ENCODE assay signal across 10 mouse cellular contexts in genomic region chr10:14048322-14048915, GRCm38 (mm10).
DNase-seq lines count a peak whose midpoint lies in the region; ATAC-seq lines count a peak whose summit lies in the region.
"Had no signal": no experiment of that assay in that cellular context is flagged by ENCODE, and none has a peak within 500 bp of the region (broad histone marks: within the 10 kb centered on the region; RNA-seq: fewer than 3 reads in every experiment).

No protein-coding gene starts in this region.

- no peak for ATAC-seq in hindbrain, embryonic 11.5 days (ENCODE audit: low FRiP score)
- peak; percentile 25; the same call in 1 of the 2 replicates for ATAC-seq in embryonic facial prominence, embryonic 15.5 days (ENCODE audit: insufficient number of reproducible peaks, low FRiP score, low TSS enrichment, low read depth)
- ATAC-seq in monocyte, adult 5-6 weeks (replicated peaks; ENCODE audit: insufficient number of reproducible peaks, low FRiP score, low TSS enrichment, poor library complexity, severe bottlenecking) = no peak

- 69% methylated on average over 5 of the region's 5 CpGs for WGBS in hindbrain, embryonic 10.5 days
- WGBS in hindbrain, embryonic 11.5 days = 56% methylated on average over 5 of the region's 5 CpGs
- 37% methylated on average over 5 of the region's 5 CpGs for WGBS in embryonic facial prominence, embryonic 15.5 days

- no peaks in the 10 kb centered on the region for H3K9me3 ChIP-seq in hindbrain, embryonic 10.5 days
- H3K9me3 ChIP-seq in hindbrain, embryonic 11.5 days (ENCODE audit: control insufficient read depth, low read length) = no peaks in the 10 kb centered on the region
- H3K9me3 ChIP-seq in embryonic facial prominence, embryonic 15.5 days (replicated peaks) = no peaks in the 10 kb centered on the region
- H3K9me3 ChIP-seq: G1E had no signal

- no peak overlapping the region for H3K4me3 ChIP-seq in hindbrain, embryonic 10.5 days
- no peak overlapping the region for H3K4me3 ChIP-seq in hindbrain, embryonic 11.5 days (ENCODE audit: low read depth, low read length)
- H3K4me3 ChIP-seq in embryonic facial prominence, embryonic 15.5 days (replicated peaks) = no peak overlapping the region

- H3K4me2 ChIP-seq in hindbrain, embryonic 11.5 days (replicated peaks; ENCODE audit: low read depth, low read length) = no peak overlapping the region
- no peak overlapping the region for H3K4me2 ChIP-seq in embryonic facial prominence, embryonic 15.5 days (replicated peaks)

- H3K27me3 ChIP-seq in hindbrain, embryonic 10.5 days (ENCODE audit: insufficient read depth, poor library complexity, severe bottlenecking) = no peaks in the 10 kb centered on the region
- no peaks in the 10 kb centered on the region for H3K27me3 ChIP-seq in hindbrain, embryonic 11.5 days (ENCODE audit: control insufficient read depth, insufficient read depth, low read length)
- no peaks in the 10 kb centered on the region for H3K27me3 ChIP-seq in embryonic facial prominence, embryonic 15.5 days

- DNase-seq in hindbrain, embryonic 10.5 days (ENCODE audit: low spot score) = no peak
- no peak for DNase-seq in hindbrain, embryonic 11.5 days (ENCODE audit: low spot score)
- peak; percentile 78 for DNase-seq in Muller cell, postnatal 12 days (ENCODE audit: inconsistent ontology term)
- DNase-seq in heart, postnatal 36 days = peak; percentile 40 to 54
- no peak for DNase-seq in urinary bladder, postnatal 4 days (ENCODE audit: low spot score in 2 of 2)
- DNase-seq in left cerebral cortex, adult 18-20 months (ENCODE audit: low spot score in 2 of 2) = no peak

- no peaks in the 10 kb centered on the region for H3K36me3 ChIP-seq in hindbrain, embryonic 10.5 days
- H3K36me3 ChIP-seq in hindbrain, embryonic 11.5 days (ENCODE audit: control insufficient read depth, insufficient read depth, low read length) = no peaks in the 10 kb centered on the region
- no peaks in the 10 kb centered on the region for H3K36me3 ChIP-seq in embryonic facial prominence, embryonic 15.5 days
- H3K36me3 ChIP-seq: G1E had no signal

- intact Hi-C loops in heart, postnatal 36 days (cut with DNase I) = loop anchor here (2.0 to 5.0 kb wide), 2 partner anchors 40 to 66 kb away; no protein-coding TSS in a partner anchor

- peaks cover 43% of the 10 kb centered on the region for H3K4me1 ChIP-seq in hindbrain, embryonic 10.5 days (replicated peaks)
- H3K4me1 ChIP-seq in hindbrain, embryonic 11.5 days (replicated peaks; ENCODE audit: control insufficient read depth, insufficient read depth, low read length) = no peaks in the 10 kb centered on the region
- peaks cover 34% of the 10 kb centered on the region for H3K4me1 ChIP-seq in embryonic facial prominence, embryonic 15.5 days

- peak overlapping the region; percentile 53; the same call in 1 of the 2 replicates for H3K27ac ChIP-seq in hindbrain, embryonic 10.5 days
- H3K27ac ChIP-seq in hindbrain, embryonic 11.5 days (ENCODE audit: low read depth, low read length) = no peak overlapping the region
- peak overlapping the region; percentile 45 for H3K27ac ChIP-seq in embryonic facial prominence, embryonic 15.5 days (replicated peaks)
- H3K27ac ChIP-seq: liver, embryonic 14.5 days had no signal

- no peak overlapping the region for H3K9ac ChIP-seq in hindbrain, embryonic 11.5 days (ENCODE audit: low read depth, low read length)
- H3K9ac ChIP-seq in embryonic facial prominence, embryonic 15.5 days = no peak overlapping the region
- H3K9ac ChIP-seq: liver, embryonic 14.5 days had no signal

Comparison
In these comparisons a context has a peak if more than half of its experiments do, and no peak if none do; other contexts are left out.
1. DNase-seq: peak in Muller cell, postnatal 12 days (single experiment) and heart, postnatal 36 days (2 of 2); none in hindbrain, embryonic 10.5 days (single experiment), hindbrain, embryonic 11.5 days (single experiment), urinary bladder, postnatal 4 days (0 of 2) and left cerebral cortex, adult 18-20 months (0 of 2).